Mouse (Mus musculus) megakaryocyte, embryonic 14.5 days (primary cell): Measurements from ENCODE around the gene Alk. TPM values are rescaled to one million over a fixed set of nuclear protein-coding genes. Genes with fewer than 3 reads are reported as not detected.

Experiments used
- H3K27me3 ChIP-seq: replicated peaks from 2 replicates; pipeline ENCODE3; 2012; ENCODE audit warnings: inconsistent platforms
- H3K36me3 ChIP-seq: replicated peaks from 2 replicates; pipeline ENCODE3; 2012; ENCODE audit warnings: low read length, inconsistent platforms, mixed read lengths
- H3K4me1 ChIP-seq: 2 replicates; pipeline ENCODE4 v1.6.1; 2012; ENCODE audit warnings: inconsistent platforms
- H3K4me3 ChIP-seq: replicated peaks from 2 replicates; pipeline ENCODE3; 2012; ENCODE audit warnings: moderate library complexity, mild to moderate bottlenecking, inconsistent platforms
- H3K9me3 ChIP-seq: 2 replicates; pipeline ENCODE4 v1.6.1; 2012; ENCODE audit warnings: inconsistent platforms
- FLI1 ChIP-seq: IDR thresholded peaks from 2 replicates; pipeline ENCODE4 v1.6.1; 2012; ENCODE audit warnings: low read length, inconsistent platforms, mixed read lengths
- GATA1 ChIP-seq: IDR thresholded peaks from 3 replicates; pipeline ENCODE4 v1.6.1; 2012; ENCODE audit warnings: mixed read lengths, low read length, inconsistent platforms, borderline replicate concordance
- polyA plus RNA-seq: library from polyadenylated mRNA; stranded (reverse); fragments of >175 nt; gene quantifications from 2 replicates; pipeline ENCODE4 v1.2.3, GENCODE M21; 2012; ENCODE audit warnings: low replicate concordance; ENCODE audit not compliant: insufficient read depth

Alk gene
- polyA plus RNA-seq, 1 experiment = not detected

DNA sequence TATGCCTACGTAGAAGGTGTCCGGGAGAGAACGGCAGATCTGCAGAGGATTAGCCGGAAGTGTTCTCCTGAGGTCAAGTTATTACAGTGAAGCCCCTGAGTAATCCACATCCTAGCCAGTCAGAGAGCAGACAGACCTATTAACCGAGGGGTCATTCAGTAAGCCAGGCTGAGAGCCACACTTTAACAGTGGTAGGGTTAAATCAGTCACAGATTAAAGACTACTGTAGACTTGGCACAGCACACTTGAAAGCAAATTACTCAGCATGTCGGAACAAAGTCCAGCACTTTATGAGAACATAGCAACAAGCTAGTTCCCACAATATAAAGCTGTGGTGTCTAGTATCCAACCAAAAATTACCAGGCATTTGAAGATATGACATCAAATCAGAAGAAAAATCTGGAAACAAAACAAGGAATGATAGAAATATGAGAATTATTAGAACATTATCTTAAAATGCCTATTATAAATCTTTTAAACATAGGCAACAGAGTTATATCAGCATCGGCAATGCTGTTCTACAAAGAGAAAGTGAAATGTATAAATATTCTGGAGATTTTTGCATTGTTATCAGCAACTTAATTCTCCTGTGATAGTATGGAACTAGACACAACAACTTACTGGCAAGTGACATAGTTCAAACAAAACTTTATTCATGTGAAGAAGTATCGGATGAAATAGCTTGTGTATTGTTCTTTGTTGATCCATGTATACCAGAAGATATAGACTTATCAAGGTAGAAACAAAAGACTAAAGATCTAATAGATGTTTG, 472.1 kb downstream of the Alk start:
- Histone ChIP-seq H3K36me3 (no peaks in the 10 kb centered on the region), H3K4me1 (no peaks in the 10 kb centered on the region), H3K27me3 (no peaks in the 10 kb centered on the region), H3K4me3 (no peak overlapping the region), H3K9me3 (peaks cover 16% of the 10 kb centered on the region)
- TF ChIP-seq FLI1 (no peak), GATA1 (no peak)

- Histone ChIP-seq H3K4me1 (no peaks in the 10 kb centered on the region), H3K36me3 (no peaks in the 10 kb centered on the region), H3K4me3 (no peak overlapping the region), H3K27me3 (no peaks in the 10 kb centered on the region), H3K9me3 (peaks cover 10% of the 10 kb centered on the region)
- TF ChIP-seq FLI1 = no peak
- TF ChIP-seq GATA1 = no peak
These were observed 482.8 kb downstream of the Alk start for GRCm38 (mm10) chr17:72121660-72122059.

GRCm38 (mm10) chr17:72120278-72120677, 484.1 kb downstream of the Alk start:
- H3K4me1 ChIP-seq = no peaks in the 10 kb centered on the region
- H3K9me3 ChIP-seq = peaks cover 10% of the 10 kb centered on the region
- no peak overlapping the region for H3K4me3 ChIP-seq
- H3K36me3 ChIP-seq = no peaks in the 10 kb centered on the region
- H3K27me3 ChIP-seq = no peaks in the 10 kb centered on the region
- TF ChIP-seq GATA1 (no peak), FLI1 (no peak)

GRCm38 (mm10) chr17:72118376-72118775, 486.1 kb downstream of the Alk start:
- TF ChIP-seq FLI1 = no peak
- no peak for TF ChIP-seq GATA1
- no peak overlapping the region for H3K4me3 ChIP-seq
- no peaks in the 10 kb centered on the region for H3K4me1 ChIP-seq
- peaks cover 12% of the 10 kb centered on the region for H3K9me3 ChIP-seq
- H3K27me3 ChIP-seq = no peaks in the 10 kb centered on the region
- H3K36me3 ChIP-seq = no peaks in the 10 kb centered on the region

DNA sequence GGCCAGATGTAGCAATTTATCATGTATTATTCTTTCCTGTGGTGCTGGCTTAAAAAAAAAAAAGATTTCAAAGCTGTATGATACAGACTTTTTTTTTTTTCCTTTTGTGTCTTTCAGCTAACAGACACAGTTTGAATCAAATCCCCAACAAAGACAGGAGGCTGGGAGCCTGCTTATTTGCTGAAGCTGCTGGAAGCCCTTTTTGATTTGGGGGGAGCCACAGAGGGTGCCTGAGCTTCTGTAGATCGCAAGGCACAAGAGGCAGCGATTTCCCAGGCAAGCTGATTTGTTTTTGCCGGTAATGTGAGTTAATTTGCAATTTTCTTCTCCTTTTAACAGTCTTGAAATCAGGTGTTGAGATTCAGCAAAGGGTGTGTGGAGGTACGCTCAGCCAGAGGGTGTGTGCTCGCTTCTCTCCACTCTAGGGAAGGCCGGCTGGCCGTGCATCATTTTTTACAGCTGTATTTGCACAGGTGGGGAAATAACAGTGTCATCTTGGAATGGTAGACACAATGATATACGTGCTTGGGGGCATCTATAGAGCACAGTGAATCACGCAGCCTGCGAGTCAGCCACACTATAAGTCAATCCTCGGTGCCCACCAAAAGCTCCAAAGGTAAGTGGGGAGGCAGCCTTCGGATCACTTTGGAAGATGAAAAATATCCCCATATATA, 489.0 kb downstream of the Alk start:
- no peaks in the 10 kb centered on the region for H3K4me1 ChIP-seq
- peaks cover 12% of the 10 kb centered on the region for H3K9me3 ChIP-seq
- TF ChIP-seq GATA1 (no peak), FLI1 (no peak)
- H3K4me3 ChIP-seq = no peak overlapping the region
- H3K27me3 ChIP-seq = no peaks in the 10 kb centered on the region
- no peaks in the 10 kb centered on the region for H3K36me3 ChIP-seq

GRCm38 (mm10) chr17:72112004-72112403, 492.4 kb downstream of the Alk start:
- TF ChIP-seq FLI1 = no peak
- no peak for TF ChIP-seq GATA1
- Histone ChIP-seq H3K9me3 (peaks cover 13% of the 10 kb centered on the region; the same call in 1 of the 2 replicates), H3K4me3 (no peak overlapping the region), H3K27me3 (no peaks in the 10 kb centered on the region), H3K4me1 (no peaks in the 10 kb centered on the region), H3K36me3 (no peaks in the 10 kb centered on the region)

DNA sequence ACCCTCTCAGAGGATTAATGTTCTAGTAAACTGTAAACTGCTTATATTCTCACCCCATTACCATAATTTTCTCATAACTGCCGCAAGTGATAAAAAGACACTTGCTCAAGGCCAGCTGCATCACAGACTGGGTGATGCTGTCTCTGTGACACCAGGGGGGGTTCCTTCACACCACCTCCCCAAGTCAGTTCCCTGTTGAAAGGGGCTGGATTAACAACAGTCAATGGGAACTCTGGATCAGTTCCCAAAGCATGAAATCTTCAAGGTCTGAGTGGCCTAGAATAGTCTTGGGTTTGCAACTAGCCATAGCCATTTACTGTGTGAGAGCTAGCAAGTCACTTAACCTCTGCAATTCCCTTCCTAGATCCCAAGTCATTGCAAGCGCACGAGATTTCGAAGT, 492.9 kb downstream of the Alk start:
- Histone ChIP-seq H3K4me1 (no peaks in the 10 kb centered on the region), H3K27me3 (no peaks in the 10 kb centered on the region), H3K36me3 (no peaks in the 10 kb centered on the region), H3K4me3 (no peak overlapping the region), H3K9me3 (peaks cover 13% of the 10 kb centered on the region; the same call in 1 of the 2 replicates)
- no peak for TF ChIP-seq GATA1
- TF ChIP-seq FLI1 = no peak

GRCm38 (mm10) chr17:72087261-72087703, 517.1 kb downstream of the Alk start:
- Histone ChIP-seq H3K36me3 (no peaks in the 10 kb centered on the region), H3K4me3 (no peak overlapping the region), H3K9me3 (peaks cover 26% of the 10 kb centered on the region), H3K27me3 (no peaks in the 10 kb centered on the region), H3K4me1 (no peaks in the 10 kb centered on the region)
- TF ChIP-seq GATA1 = no peak
- no peak for TF ChIP-seq FLI1

GRCm38 (mm10) chr17:72081396-72081795, 523.0 kb downstream of the Alk start:
- Histone ChIP-seq H3K9me3 (peaks cover 19% of the 10 kb centered on the region), H3K27me3 (no peaks in the 10 kb centered on the region), H3K4me1 (no peaks in the 10 kb centered on the region), H3K4me3 (no peak overlapping the region), H3K36me3 (no peaks in the 10 kb centered on the region)
- TF ChIP-seq FLI1 (no peak), GATA1 (no peak)

DNA sequence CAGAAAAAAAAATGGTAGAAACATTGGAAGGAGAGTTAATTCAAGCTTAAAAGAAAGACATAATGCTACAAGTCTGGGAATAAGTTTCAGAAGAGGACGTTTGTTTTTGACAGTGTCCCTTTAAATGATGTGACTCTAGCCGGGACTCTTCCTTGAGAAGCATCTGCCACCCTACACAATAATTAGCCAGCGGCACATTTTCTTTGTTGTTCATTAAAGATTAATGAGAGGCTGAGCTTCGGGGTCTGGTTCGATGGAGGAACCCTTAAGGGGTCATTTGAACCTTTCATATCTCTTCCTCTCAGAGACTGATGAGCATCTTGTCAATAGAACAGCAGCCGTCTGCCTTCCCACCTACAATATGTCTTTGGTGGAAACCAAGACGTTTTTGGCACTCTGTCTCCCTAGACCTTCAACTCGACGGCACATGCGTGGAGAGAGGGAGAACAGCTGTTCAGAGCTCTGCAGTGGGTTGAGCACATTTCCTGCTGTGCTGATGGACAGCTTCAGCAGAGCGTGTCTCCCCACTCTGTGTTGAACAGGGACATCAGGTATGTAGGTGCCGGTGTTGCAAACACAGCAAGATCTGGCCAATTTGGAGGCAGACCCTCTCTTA, 528.0 kb downstream of the Alk start:
- TF ChIP-seq FLI1 (no peak), GATA1 (no peak)
- H3K36me3 ChIP-seq = no peaks in the 10 kb centered on the region

More for the DNA sequence above, 528.0 kb downstream of the Alk start:
- Histone ChIP-seq H3K9me3 (peaks cover 5% of the 10 kb centered on the region; the same call in 1 of the 2 replicates), H3K27me3 (no peaks in the 10 kb centered on the region), H3K4me1 (no peaks in the 10 kb centered on the region), H3K4me3 (peak overlapping the region; percentile 28)
